Mouse (Mus musculus) gastrocnemius, adult 2 months (tissue): Measurements from ENCODE around the gene Camta2. TPM values are rescaled to one million over a fixed set of nuclear protein-coding genes. Genes with fewer than 3 reads are reported as not detected.

Experiments used
- DNase-seq: peaks from one replicate; pipeline ENCODE4 v3.0.0; 2022
- H3K27ac ChIP-seq: fragments of 200-600 bp; 2 replicates; pipeline ENCODE4 v1.8.1; 2022; ENCODE audit warnings: mild to moderate bottlenecking
- H3K4me3 ChIP-seq: fragments of 200-600 bp; 2 replicates; pipeline ENCODE4 v1.8.1; 2022; ENCODE audit warnings: mild to moderate bottlenecking, moderate library complexity
- CTCF ChIP-seq: fragments of 200-600 bp; IDR thresholded peaks from 2 replicates; pipeline ENCODE4 v1.8.1; 2022; ENCODE audit warnings: antibody characterized with exemption, mild to moderate bottlenecking, moderate library complexity
- intact Hi-C: fragments of 180-260 bp; cut with DNase I; formaldehyde crosslinking; loops from one replicate; pipeline ENCODE4 v1.15.1; 2025
- total RNA-seq, 2 experiments: library from RNA; stranded (reverse); gene quantifications; 2 replicates each; pipeline ENCODE4 v1.2.3; 2021

Gene Camta2
- total RNA-seq, 2 experiments from 2014 or later = 39.6 to 44.9 TPM

GRCm38 (mm10) chr11:70706127-70706526 lies 18.2 kb upstream of the Camta2 start:
- intact Hi-C loops = no loop called here
- Histone ChIP-seq H3K4me3 (no peak overlapping the region), H3K27ac (peak overlapping the region; percentile 43; the same call in 1 of the 2 replicates)
- TF ChIP-seq CTCF = no peak
- no peak for DNase-seq

DNA sequence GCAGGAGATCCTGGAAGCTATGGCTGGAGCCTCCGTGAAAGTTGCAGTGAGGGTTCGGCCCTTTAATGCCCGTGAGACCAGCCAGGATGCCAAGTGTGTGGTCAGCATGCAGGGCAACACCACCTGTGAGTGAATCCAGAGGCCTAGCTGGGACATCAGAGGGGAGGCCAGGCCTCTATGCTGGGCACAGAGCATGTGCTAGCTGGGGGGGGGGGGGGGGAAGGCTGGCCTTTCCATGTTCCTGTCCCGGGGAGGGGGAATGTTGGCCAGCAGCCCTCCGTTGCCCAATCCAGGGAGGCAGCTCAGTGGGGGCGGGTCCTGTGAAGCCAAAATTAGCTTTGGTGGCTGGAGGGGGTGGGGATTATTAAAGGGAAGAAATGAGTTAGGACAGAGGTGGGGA lies 14.9 kb upstream of the Camta2 start:
- peak overlapping the region; percentile 100 for H3K27ac ChIP-seq
- DNase-seq = peak; percentile 96

GRCm38 (mm10) chr11:70701984-70702733 lies 14.3 kb upstream of the Camta2 start:
- no peak for TF ChIP-seq CTCF
- peak overlapping the region; percentile 75 for H3K4me3 ChIP-seq

More for the DNA sequence above, 14.9 kb upstream of the Camta2 start:
- H3K4me3 ChIP-seq = peak overlapping the region; percentile 75
- TF ChIP-seq CTCF = no peak
- intact Hi-C loops = no loop called here

GRCm38 (mm10) chr11:70701221-70701955 lies 13.5 kb upstream of the Camta2 start:
- H3K27ac ChIP-seq = peak overlapping the region; percentile 100
- no peak for TF ChIP-seq CTCF
- H3K4me3 ChIP-seq = peak overlapping the region; percentile 75
- DNase-seq = no peak
- intact Hi-C loops = loop anchor here (2.0 kb wide), 2 partner anchors 15 to 47 kb away; partner anchors contain the start of gene Pfn1

More at GRCm38 (mm10) chr11:70701984-70702733, 14.3 kb upstream of the Camta2 start:
- peak; percentile 67 for DNase-seq
- peak overlapping the region; percentile 100 for H3K27ac ChIP-seq
- intact Hi-C loops = loop anchor here (2.0 kb wide), 2 partner anchors 15 to 47 kb away; partner anchors contain the start of gene Pfn1

GRCm38 (mm10) chr11:70700613-70701012 lies 12.7 kb upstream of the Camta2 start:
- intact Hi-C loops = loop anchor here (2.0 kb wide), 2 partner anchors 14 to 46 kb away; partner anchors contain the start of gene Pfn1
- peak; percentile 96 for DNase-seq
- peak overlapping the region; percentile 75 for H3K4me3 ChIP-seq
- no peak for TF ChIP-seq CTCF
- peak overlapping the region; percentile 100 for H3K27ac ChIP-seq

DNA sequence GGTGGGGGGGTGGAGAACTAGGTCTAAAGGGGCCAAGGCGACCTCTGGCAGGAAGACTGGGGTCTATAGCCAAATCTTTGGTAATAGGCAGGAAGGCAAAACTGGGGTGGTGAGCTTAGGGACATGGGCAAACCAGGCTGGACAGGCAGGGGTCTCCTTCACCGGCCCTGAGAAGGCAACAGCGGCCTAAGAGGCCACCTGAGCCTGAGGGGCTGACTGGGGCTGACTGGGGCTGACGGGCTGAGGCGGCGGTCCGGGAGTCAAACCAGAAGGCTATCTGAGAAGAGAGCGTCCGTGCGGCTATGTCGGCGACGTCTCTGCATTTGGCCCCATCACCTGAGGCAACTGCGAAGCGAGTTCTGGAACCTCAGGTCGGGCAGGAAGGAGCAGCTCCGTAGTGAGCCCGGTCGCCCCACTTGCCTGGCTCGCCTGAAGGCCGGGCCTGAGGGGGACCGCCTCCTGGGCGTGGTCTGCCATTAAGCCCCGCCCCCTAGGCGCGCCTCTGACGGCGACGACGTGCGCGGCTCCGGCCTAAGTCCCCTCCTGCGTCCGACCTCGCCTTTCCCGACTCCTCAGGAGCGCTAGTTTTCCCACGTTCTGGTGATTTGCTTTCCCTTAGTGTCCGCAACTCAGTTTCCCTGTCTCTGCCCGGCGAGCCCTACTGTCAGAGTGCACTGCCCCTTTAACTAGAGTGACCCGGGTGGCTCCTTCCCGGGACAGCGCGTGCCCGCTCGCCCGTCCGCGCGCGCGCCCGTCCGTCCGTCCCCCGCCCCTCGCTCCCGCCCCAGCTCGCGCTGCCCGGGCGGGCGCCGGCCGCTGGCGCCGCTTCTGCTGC lies 12.0 kb upstream of the Camta2 start, which contains the start of the genes Inca1 and Kif1c:
TSS of gene Inca1 (minus strand) at position 434 of the 835 bp plus-strand sequence.
TSS of gene Kif1c (plus strand) at position 827 of the 835 bp plus-strand sequence.
- Histone ChIP-seq H3K27ac (peak within 1 kb of the TSS; percentile 100), H3K4me3 (peak within 1 kb of the TSS; percentile 75)
- TF ChIP-seq CTCF = no peak
- DNase-seq = peak; percentile 97
- intact Hi-C loops = loop anchor here (2.0 kb wide), 3 partner anchors 13 to 51 kb away; partner anchors contain the start of gene Pfn1

GRCm38 (mm10) chr11:70699051-70699450 lies 11.1 kb upstream of the Camta2 start:
- intact Hi-C loops = loop anchor here (2.0 kb wide), 1 partner anchor 50 kb away; no protein-coding TSS in a partner anchor
- TF ChIP-seq CTCF = no peak
- peak overlapping the region; percentile 100 for H3K27ac ChIP-seq

DNA sequence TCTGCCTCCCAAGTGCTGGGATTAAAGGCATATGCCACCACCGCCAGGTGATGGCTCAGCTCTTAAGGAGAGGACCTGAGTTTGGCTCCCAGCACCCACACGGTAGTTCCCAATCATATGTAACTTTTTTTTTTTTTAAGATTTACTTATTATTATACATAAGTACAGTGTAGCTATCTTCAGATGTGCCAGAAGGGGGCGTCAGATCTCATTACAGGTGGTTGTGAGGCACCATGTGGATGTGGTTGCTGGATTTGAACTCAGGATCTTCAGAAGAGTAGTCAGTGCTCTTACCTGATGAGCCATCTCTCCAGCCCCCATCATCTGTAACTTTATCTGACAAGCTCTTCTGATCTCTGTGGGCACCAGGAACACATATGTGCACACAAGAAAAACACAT lies 9.5 kb upstream of the Camta2 start:
- H3K4me3 ChIP-seq = no peak overlapping the region
- no peak overlapping the region for H3K27ac ChIP-seq
- intact Hi-C loops = no loop called here
- DNase-seq = no peak
- TF ChIP-seq CTCF = peak; percentile 9; the same call in 1 of the 2 replicates

More at GRCm38 (mm10) chr11:70699051-70699450, 11.1 kb upstream of the Camta2 start:
- DNase-seq = no peak
- H3K4me3 ChIP-seq = peak overlapping the region; percentile 75

- intact Hi-C loops = no loop called here
- Histone ChIP-seq H3K4me3 (no peak overlapping the region), H3K27ac (no peak overlapping the region)
- no peak for TF ChIP-seq CTCF
- DNase-seq = no peak
Measured at GRCm38 (mm10) chr11:70693504-70693903, 5.6 kb upstream of the Camta2 start.

- H3K27ac ChIP-seq = 0 out of 2 replicates have a peak overlapping the region, but pooled peaks have one; percentile 3
- intact Hi-C loops = no loop called here
- H3K4me3 ChIP-seq = no peak overlapping the region
- no peak for DNase-seq
- TF ChIP-seq CTCF = no peak
Measured at GRCm38 (mm10) chr11:70689578-70689977, 1.7 kb upstream of the Camta2 start.

GRCm38 (mm10) chr11:70688372-70688771 lies 467 bp upstream of the Camta2 start:
- intact Hi-C loops = loop anchor here (1.0 kb wide), 1 partner anchor 34 kb away; the partner anchor contains the start of gene Pfn1
- TF ChIP-seq CTCF = no peak

More at GRCm38 (mm10) chr11:70688372-70688771, 467 bp upstream of the Camta2 start:
- no peak for DNase-seq
- H3K4me3 ChIP-seq = peak overlapping the region; percentile 84
- peak overlapping the region; percentile 98 for H3K27ac ChIP-seq
